Mouse (Mus musculus) cerebellum, postnatal 36 days (tissue): ENCODE data around the gene Parp1.

Experiments
- DNase-seq, 2 experiments: peaks; one replicate each; pipeline ENCODE4 v3.0.0; 2021 to 2022; ENCODE audit warnings: mixed read lengths in 2 of 2

Parp1 gene

GRCm38 (mm10) chr1:180639416-180640401 lies 71.0 kb downstream of the Parp1 start:
- DNase-seq = no peak

- DNase-seq = no peak
These were observed 71.9 kb downstream of the Parp1 start for GRCm38 (mm10) chr1:180640605-180641125.

DNA sequence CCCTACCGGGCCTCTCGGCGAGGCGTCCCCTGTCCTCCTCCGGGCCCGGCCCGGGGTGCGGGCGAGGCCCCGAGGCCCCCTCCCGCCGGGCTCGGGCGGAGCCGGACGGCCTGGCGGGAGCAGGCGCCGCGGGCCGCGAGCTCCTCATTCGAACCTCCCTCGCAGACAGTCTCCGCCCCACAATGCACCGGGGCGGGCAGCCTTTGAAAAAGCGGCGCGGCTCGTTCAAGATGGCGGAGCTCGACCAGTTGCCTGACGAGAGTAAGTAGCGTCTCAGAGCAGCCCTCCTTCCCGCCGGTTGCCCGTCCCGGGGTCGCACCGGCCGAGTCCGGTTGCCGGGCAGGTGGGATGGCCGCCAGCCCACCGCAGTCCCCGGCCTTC lies 72.4 kb downstream of the Parp1 start, which contains the start of gene Lin9:
Gene Lin9, plus strand, starts transcription at position 14 of the 381 bp plus-strand sequence.
- DNase-seq = peak; percentile 91

GRCm38 (mm10) chr1:180641518-180642227 lies 72.9 kb downstream of the Parp1 start:
- peak in 1 of 2 experiments; percentile 28 for DNase-seq

- DNase-seq = no peak
These were observed 73.5 kb downstream of the Parp1 start for GRCm38 (mm10) chr1:180642228-180642564.
